11 mouse cellular contexts compared by ENCODE assay signal in genomic region chr8:104032179-104032578, GRCm38 (mm10).
DNase-seq lines count a peak whose midpoint lies in the region; ATAC-seq and TF ChIP-seq lines count a peak whose summit lies in the region.
"Had no signal": no experiment of that assay in that cellular context is flagged by ENCODE, and none has a peak within 500 bp of the region (broad histone marks: within the 10 kb centered on the region; RNA-seq: fewer than 3 reads in every experiment).

No protein-coding gene starts in this region.

- WGBS in heart, adult 2 months, result 91% methylated on average over 2 of the region's 2 CpGs
- 93% methylated on average over 2 of the region's 2 CpGs for WGBS in lung, embryonic 14.5 days
- 98% methylated on average over 2 of the region's 2 CpGs for WGBS in stomach, postnatal 0 days

- no peaks in the 10 kb centered on the region for H3K4me1 ChIP-seq in heart, adult 2 months (ENCODE audit: control insufficient read depth, insufficient read depth, low read length)
- H3K4me1 ChIP-seq in lung, embryonic 14.5 days (ENCODE audit: insufficient read depth), result no peaks in the 10 kb centered on the region; the same call in 1 of the 2 replicates
- no peaks in the 10 kb centered on the region for H3K4me1 ChIP-seq in stomach, postnatal 0 days (replicated peaks; ENCODE audit: control insufficient read depth, insufficient read depth)

- TF ChIP-seq EP300 in heart, adult 2 months (IDR thresholded peaks at IDR 0.05; ENCODE audit: insufficient read depth, low read depth, low read length), result no peak
- no peak for TF ChIP-seq EP300 in stomach, postnatal 0 days (optimal IDR thresholded peaks at IDR 0.05)

- peak; percentile 77 for TF ChIP-seq CTCF in heart, adult 2 months (IDR thresholded peaks at IDR 0.05)
- peak; percentile 57 for TF ChIP-seq CTCF in lung, embryonic 14.5 days (IDR thresholded peaks at IDR 0.05; ENCODE audit: low read depth)
- TF ChIP-seq CTCF in stomach, postnatal 0 days (IDR thresholded peaks at IDR 0.05; ENCODE audit: low read depth), result peak; percentile 71

- no peak overlapping the region for H3K9ac ChIP-seq in heart, adult 2 months (ENCODE audit: low read depth, low read length)
- H3K9ac ChIP-seq in lung, embryonic 14.5 days, result no peak overlapping the region
- no peak overlapping the region for H3K9ac ChIP-seq in stomach, postnatal 0 days (ENCODE audit: low read length)
- H3K9ac ChIP-seq: heart, embryonic 15.5 days; limb, embryonic 12.5 days; stomach, embryonic 15.5 days had no signal

- H3K36me3 ChIP-seq in heart, adult 2 months (ENCODE audit: control insufficient read depth, insufficient read depth, low read length), result no peaks in the 10 kb centered on the region
- H3K36me3 ChIP-seq in lung, embryonic 14.5 days (ENCODE audit: insufficient read depth), result no peaks in the 10 kb centered on the region
- H3K36me3 ChIP-seq in stomach, postnatal 0 days (ENCODE audit: control insufficient read depth, insufficient read depth, low read length), result no peaks in the 10 kb centered on the region
- H3K36me3 ChIP-seq: heart, embryonic 15.5 days; limb, embryonic 12.5 days; stomach, embryonic 15.5 days had no signal

- intact Hi-C loops in heart, adult 2 months (cut with DNase I), result loop anchor here (5.0 kb wide), 1 partner anchor 185 kb away; no protein-coding TSS in a partner anchor

- peaks cover 6% of the 10 kb centered on the region; the same call in 1 of the 2 replicates for H3K9me3 ChIP-seq in lung, embryonic 14.5 days (ENCODE audit: low read depth, low read length)
- H3K9me3 ChIP-seq in stomach, postnatal 0 days (ENCODE audit: control insufficient read depth, low read length), result 0 out of 2 replicates have a peak, but pooled peaks cover 5% of the 10 kb centered on the region
- H3K9me3 ChIP-seq: stomach, embryonic 15.5 days had no signal

- no peak for TF ChIP-seq POLR2A in heart, adult 2 months (IDR thresholded peaks at IDR 0.05; ENCODE audit: insufficient read depth, low read depth, low read length)

- no peaks in the 10 kb centered on the region for H3K27me3 ChIP-seq in heart, adult 2 months (ENCODE audit: control insufficient read depth, insufficient read depth, low read length)
- H3K27me3 ChIP-seq in lung, embryonic 14.5 days (ENCODE audit: insufficient read depth, low read length), result no peaks in the 10 kb centered on the region
- H3K27me3 ChIP-seq in stomach, postnatal 0 days (ENCODE audit: control insufficient read depth, insufficient read depth, low read length), result no peaks in the 10 kb centered on the region
- H3K27me3 ChIP-seq: limb, embryonic 12.5 days; stomach, embryonic 15.5 days had no signal

- H3K4me3 ChIP-seq in heart, adult 2 months, result no peak overlapping the region
- H3K4me3 ChIP-seq in lung, embryonic 14.5 days (ENCODE audit: low read depth, low read length), result no peak overlapping the region
- H3K4me3 ChIP-seq in stomach, postnatal 0 days (ENCODE audit: low read depth, low read length), result no peak overlapping the region
- H3K4me3 ChIP-seq: heart, embryonic 15.5 days; limb, embryonic 12.5 days; stomach, embryonic 15.5 days had no signal

- no peaks in the 10 kb centered on the region for H3K79me2 ChIP-seq in heart, adult 2 months (replicated peaks; ENCODE audit: control insufficient read depth, insufficient read depth, low read length)

- no peak for DNase-seq in heart, adult 2 months
- DNase-seq in heart, adult 8-10 months (ENCODE audit: low spot score), result no peak
- DNase-seq in lung, embryonic 14.5 days, result peak; percentile 62
- no peak for DNase-seq in lung, postnatal 4 days
- DNase-seq in c-Kit-positive CD71-positive TER-119-positive erythroid progenitor cells, embryonic 14.5 days (ENCODE audit: low spot score), result peak; percentile 7
- DNase-seq in stomach, postnatal 0 days (ENCODE audit: low spot score), result no peak
- DNase-seq in heart, adult 9 months (ENCODE audit: low spot score in 2 of 2), result no peak
- DNase-seq in cerebellum, adult 9-11 months, result no peak

- ATAC-seq in lung, embryonic 14.5 days (ENCODE audit: insufficient read depth), result no peak
- no peak for ATAC-seq in stomach, postnatal 0 days (ENCODE audit: low FRiP score, low TSS enrichment)

- H3K4me2 ChIP-seq in lung, embryonic 14.5 days, result no peak overlapping the region
- no peak overlapping the region for H3K4me2 ChIP-seq in stomach, postnatal 0 days (replicated peaks; ENCODE audit: low read depth)
- H3K4me2 ChIP-seq: heart, embryonic 15.5 days; limb, embryonic 12.5 days; stomach, embryonic 15.5 days had no signal

- H3K27ac ChIP-seq in heart, adult 2 months, result no peak overlapping the region
- no peak overlapping the region for H3K27ac ChIP-seq in lung, embryonic 14.5 days (ENCODE audit: low read depth)
- H3K27ac ChIP-seq in stomach, postnatal 0 days (replicated peaks), result no peak overlapping the region
- H3K27ac ChIP-seq: heart, embryonic 15.5 days; limb, embryonic 12.5 days; stomach, embryonic 15.5 days had no signal

Comparison
In these comparisons a context has a peak if more than half of its experiments do, and no peak if none do; other contexts are left out.
1. DNase-seq: peak in lung, embryonic 14.5 days (single experiment) and c-Kit-positive CD71-positive TER-119-positive erythroid progenitor cells, embryonic 14.5 days (single experiment); none in heart, adult 2 months (0 of 2), heart, adult 8-10 months (single experiment), lung, postnatal 4 days (0 of 2), stomach, postnatal 0 days (single experiment), heart, adult 9 months (0 of 2) and cerebellum, adult 9-11 months (single experiment).
2. Peak in every context shown above with its lines, with median percentiles within 50 percentile points of each other: CTCF ChIP-seq.